Mouse (Mus musculus) CH12.LX (cell line): ENCODE measurements around the gene Card10. TPM values are rescaled to one million over a fixed set of nuclear protein-coding genes. Genes with fewer than 3 reads are reported as not detected.

ENCODE experiments used
- DNase-seq: peaks from one replicate; pipeline ENCODE4 v3.0.0-alpha.2; 2013; ENCODE audit errors: extremely low read depth
- H3K27ac ChIP-seq: 2 replicates; pipeline ENCODE4 v1.5.1; 2012; ENCODE audit warnings: low read depth, mild to moderate bottlenecking, control low read depth, moderate library complexity; ENCODE audit not compliant: insufficient read depth
- H3K27me3 ChIP-seq: replicated peaks from 2 replicates; pipeline ENCODE3; 2012; ENCODE audit warnings: inconsistent platforms
- H3K36me3 ChIP-seq, 2 experiments: replicated peaks in 1 of 2; 2 replicates each; pipeline versions ENCODE3 to v1.6.1; 2012; ENCODE audit warnings: inconsistent platforms in 1 of 2, low read length in 1 of 2, mild to moderate bottlenecking in 1 of 2, mixed read lengths in 1 of 2, moderate library complexity in 1 of 2; ENCODE audit not compliant: control insufficient read depth in 1 of 2, insufficient read depth in 1 of 2
- H3K4me1 ChIP-seq, 2 experiments: 2 replicates each; pipeline ENCODE4 v1.6.1; 2012; ENCODE audit warnings: inconsistent platforms in 1 of 2, moderate library complexity in 1 of 2; ENCODE audit not compliant: insufficient read depth in 2 of 2, control insufficient read depth in 1 of 2
- H3K4me2 ChIP-seq: 2 replicates; pipeline ENCODE4 v1.6.1; 2012; ENCODE audit warnings: low read depth, mild to moderate bottlenecking, control low read depth; ENCODE audit not compliant: poor library complexity, insufficient read depth, severe bottlenecking
- H3K4me3 ChIP-seq, 3 experiments: fragments of 150-350 bp in 1 of 3; sonication (generic) in 1 of 3; replicated peaks in 1 of 3; 2 replicates each; pipeline versions ENCODE3 to v1.5.1; 2011 to 2012; ENCODE audit warnings: low read depth in 2 of 3, low read length in 2 of 3, mild to moderate bottlenecking in 2 of 3, moderate library complexity in 2 of 3, control low read depth in 1 of 3, improper control_type of control experiment in 1 of 3, inconsistent platforms in 1 of 3, mixed read lengths in 1 of 3; ENCODE audit not compliant: poor library complexity in 1 of 3
- H3K79me2 ChIP-seq: replicated peaks from 2 replicates; pipeline ENCODE4 v1.6.1; 2012; ENCODE audit warnings: mild to moderate bottlenecking, moderate library complexity; ENCODE audit not compliant: control insufficient read depth, poor library complexity, insufficient read depth, severe bottlenecking; ENCODE audit errors: extremely low read depth
- H3K9ac ChIP-seq: 2 replicates; pipeline ENCODE4 v1.6.1; 2012; ENCODE audit warnings: low read depth, mild to moderate bottlenecking, control low read depth, moderate library complexity; ENCODE audit not compliant: insufficient read depth
- H3K9me3 ChIP-seq: replicated peaks from 2 replicates; pipeline ENCODE3; 2012; ENCODE audit warnings: low read length, inconsistent platforms, mixed read lengths
- CHD1 ChIP-seq: IDR thresholded peaks from 2 replicates; pipeline ENCODE4 v1.6.1; 2012; ENCODE audit warnings: low read depth, low read length, improper control_type of control experiment, inconsistent platforms
- CHD2 ChIP-seq: IDR thresholded peaks from 2 replicates; pipeline ENCODE4 v1.6.1; 2011; ENCODE audit warnings: low read length, improper control_type of control experiment
- ELF1 ChIP-seq: IDR thresholded peaks from 2 replicates; pipeline ENCODE4 v1.6.1; 2014; ENCODE audit warnings: low read depth, mild to moderate bottlenecking, inconsistent platforms, low read length, improper control_type of control experiment
- EP300 ChIP-seq: IDR thresholded peaks from 2 replicates; pipeline ENCODE4 v1.6.1; 2011; ENCODE audit warnings: low read length, improper control_type of control experiment
- GABPA ChIP-seq: IDR thresholded peaks from 2 replicates; pipeline ENCODE4 v1.6.1; 2012; ENCODE audit warnings: low read depth, low read length, improper control_type of control experiment, inconsistent platforms; ENCODE audit not compliant: insufficient replicate concordance
- IRF4 ChIP-seq: IDR thresholded peaks from 2 replicates; pipeline ENCODE4 v1.6.1; 2014; ENCODE audit warnings: low read depth, mild to moderate bottlenecking, inconsistent platforms, low read length, improper control_type of control experiment
- MAX ChIP-seq: IDR thresholded peaks from 2 replicates; pipeline ENCODE4 v1.6.1; 2011; ENCODE audit warnings: low read length, improper control_type of control experiment
- MXI1 ChIP-seq: IDR thresholded peaks from 2 replicates; pipeline ENCODE4 v1.6.1; 2011; ENCODE audit warnings: mild to moderate bottlenecking, low read depth, low read length, improper control_type of control experiment
- MYC ChIP-seq: IDR thresholded peaks from 2 replicates; pipeline ENCODE4 v1.6.1; 2011; ENCODE audit warnings: low read depth, mild to moderate bottlenecking, improper control_type of control experiment, low read length
- NELFE ChIP-seq: IDR thresholded peaks from 2 replicates; pipeline ENCODE4 v1.6.1; 2011; ENCODE audit warnings: low read depth, low read length, improper control_type of control experiment
- POLR2A ChIP-seq: IDR thresholded peaks from 2 replicates; pipeline ENCODE4 v1.6.1; 2011; ENCODE audit warnings: low read depth, mild to moderate bottlenecking, improper control_type of control experiment, low read length
- RCOR1 ChIP-seq: conservative IDR thresholded peaks from 2 replicates; pipeline ENCODE4 v1.6.1; 2012; ENCODE audit warnings: low read depth, mild to moderate bottlenecking, inconsistent platforms, low read length, improper control_type of control experiment
- SIN3A ChIP-seq: IDR thresholded peaks from 2 replicates; pipeline ENCODE4 v1.6.1; 2012; ENCODE audit warnings: low read length, improper control_type of control experiment, inconsistent platforms
- SMC3 ChIP-seq: IDR thresholded peaks from 2 replicates; pipeline ENCODE4 v1.6.1; 2011; ENCODE audit warnings: low read depth, low read length, improper control_type of control experiment
- TBP ChIP-seq: conservative IDR thresholded peaks from 2 replicates; pipeline ENCODE4 v1.6.1; 2011; ENCODE audit warnings: low read depth, low read length, improper control_type of control experiment
- ZKSCAN1 ChIP-seq: IDR thresholded peaks from 2 replicates; pipeline ENCODE4 v1.6.1; 2012; ENCODE audit warnings: low read depth, inconsistent platforms, low read length, improper control_type of control experiment, borderline replicate concordance
- ZNF384 ChIP-seq: IDR thresholded peaks from 2 replicates; pipeline ENCODE4 v1.6.1; 2012; ENCODE audit warnings: low read depth, low read length, improper control_type of control experiment, inconsistent platforms
- dilution Hi-C: fragments of 300-500 bp; cut with MboI; formaldehyde crosslinking; loops from 2 replicates; pipeline ENCODE4 v1.14.3; 2020; ENCODE audit warnings: low sequenced_read_pairs; ENCODE audit not compliant: extremely low pct_unique_long_range_greater_than_20kb, extremely low pct_ligation_motif_present
- in situ Hi-C: fragments of 300-500 bp; cut with MboI; formaldehyde crosslinking; loops from 3 replicates; pipeline ENCODE4 v1.14.3; 2019; ENCODE audit warnings: low sequenced_read_pairs, low pct_ligation_motif_present, low pct_unique_long_range_greater_than_20kb, mixed read lengths
- polyA plus RNA-seq: library from polyadenylated mRNA; unstranded; fragments of >175 nt; gene quantifications from 2 replicates; pipeline ENCODE4 v1.2.1, GENCODE M21; 2012; ENCODE audit warnings: low read depth; ENCODE audit not compliant: insufficient read length
- total RNA-seq, 2 experiments: library from RNA; depleted of rRNA; stranded (reverse); fragments of 300-350 nt in 1 of 2; fragments of >200 nt in 1 of 2; gene quantifications; 2 replicates each; pipeline ENCODE4 v1.2.3; 2012 to 2014

Card10 gene
- total and polyA plus RNA-seq, 3 experiments = 0.08 TPM; not detected in 2

DNA sequence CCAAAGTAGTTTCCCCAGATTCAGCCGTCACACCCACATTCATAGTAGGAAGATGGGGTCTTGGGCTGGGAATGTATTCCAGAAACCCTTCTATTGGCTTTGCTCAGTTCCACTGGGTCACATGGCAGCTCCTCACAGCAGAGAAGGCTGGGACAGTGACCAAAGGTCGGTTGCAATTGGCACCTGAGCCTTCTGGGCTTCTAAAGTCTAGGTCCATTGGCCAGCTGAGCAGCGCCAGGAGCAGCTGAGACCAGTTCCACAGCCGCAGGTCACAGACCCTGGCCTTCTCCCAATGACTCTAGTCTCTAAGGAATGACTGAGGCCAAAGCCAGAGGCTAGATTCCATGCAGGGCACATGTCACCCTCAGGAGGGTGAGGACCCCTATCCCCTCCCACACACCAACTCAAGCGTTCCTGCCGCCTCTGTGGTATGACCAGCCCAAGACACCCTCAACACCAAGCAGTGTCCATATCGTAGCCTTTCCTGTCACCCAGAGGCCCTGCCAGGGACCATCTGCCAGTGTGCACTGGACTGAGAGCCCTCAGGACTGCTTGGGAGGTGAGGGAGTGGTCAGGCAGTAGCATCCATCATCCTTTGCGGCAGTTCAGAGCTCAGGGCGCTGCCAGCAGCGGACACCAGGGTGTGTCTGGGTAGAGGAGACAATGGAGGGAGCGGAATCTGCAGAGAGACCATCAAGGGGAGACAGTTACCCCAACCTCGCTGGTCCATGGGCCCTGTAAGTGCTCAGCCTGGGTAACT, 46.7 kb downstream of the Card10 start:
- dilution Hi-C loops = no loop called here

GRCm38 (mm10) chr15:78755226-78755625, 47.6 kb downstream of the Card10 start:
- dilution Hi-C loops (no loop called here), in situ Hi-C loops (no loop called here)
- H3K9ac ChIP-seq = no peak overlapping the region
- H3K4me2 ChIP-seq = no peak overlapping the region
- no peak overlapping the region for H3K4me3 ChIP-seq
- no peaks in the 10 kb centered on the region for H3K79me2 ChIP-seq
- H3K36me3 ChIP-seq = peaks cover 15 to 85% of the 10 kb centered on the region in 2 experiments
- peaks cover 29 to 90% of the 10 kb centered on the region in 2 experiments for H3K4me1 ChIP-seq
- no peak for TF ChIP-seq MXI1
- no peak for TF ChIP-seq TBP
- no peak for TF ChIP-seq NELFE
- TF ChIP-seq IRF4 = no peak
- no peak for TF ChIP-seq CHD2
- no peak for TF ChIP-seq MYC
- H3K27me3 ChIP-seq = no peaks in the 10 kb centered on the region
- H3K9me3 ChIP-seq = no peaks in the 10 kb centered on the region
- no peak for DNase-seq
- H3K27ac ChIP-seq = no peak overlapping the region

More for the DNA sequence above, 46.7 kb downstream of the Card10 start:
- Histone ChIP-seq H3K27ac (no peak overlapping the region), H3K9me3 (no peaks in the 10 kb centered on the region), H3K4me3 (no peak overlapping the region), H3K4me2 (no peak overlapping the region), H3K4me1 (peaks cover 32 to 90% of the 10 kb centered on the region in 2 experiments), H3K9ac (no peak overlapping the region), H3K36me3 (peaks cover 15 to 86% of the 10 kb centered on the region in 2 experiments), H3K79me2 (no peaks in the 10 kb centered on the region), H3K27me3 (no peaks in the 10 kb centered on the region)
- in situ Hi-C loops = no loop called here
- TF ChIP-seq ELF1 = no peak
- no peak for TF ChIP-seq CHD1
- no peak for TF ChIP-seq ZKSCAN1
- TF ChIP-seq POLR2A = no peak
- no peak for TF ChIP-seq ZNF384
- TF ChIP-seq EP300 = no peak
- no peak for TF ChIP-seq MYC
- no peak for TF ChIP-seq RCOR1
- TF ChIP-seq SIN3A = no peak
- no peak for TF ChIP-seq SMC3
- TF ChIP-seq GABPA = no peak
- TF ChIP-seq MAX = no peak
- no peak for DNase-seq
